Mouse (Mus musculus) olfactory bulb, adult 2 months (tissue): ENCODE measurements around the gene 4933411K16Rik.
"Not testable (repeated sequence)": the region's sequence is repeated elsewhere in the genome, so short reads cannot be mapped to it uniquely, and the experiment has no call there.

Experiments
- CTCF ChIP-seq: fragments of 200-500 bp; IDR thresholded peaks from 2 replicates; pipeline ENCODE4 v1.5.1; 2012; ENCODE audit warnings: low read depth, mild to moderate bottlenecking, low read length, moderate library complexity; ENCODE audit not compliant: insufficient read depth
- POLR2A ChIP-seq: fragments of 200-500 bp; IDR thresholded peaks from 2 replicates; pipeline ENCODE4 v1.6.1; 2012; ENCODE audit warnings: mild to moderate bottlenecking, low read depth, low read length, moderate library complexity; ENCODE audit not compliant: insufficient read depth

DNA sequence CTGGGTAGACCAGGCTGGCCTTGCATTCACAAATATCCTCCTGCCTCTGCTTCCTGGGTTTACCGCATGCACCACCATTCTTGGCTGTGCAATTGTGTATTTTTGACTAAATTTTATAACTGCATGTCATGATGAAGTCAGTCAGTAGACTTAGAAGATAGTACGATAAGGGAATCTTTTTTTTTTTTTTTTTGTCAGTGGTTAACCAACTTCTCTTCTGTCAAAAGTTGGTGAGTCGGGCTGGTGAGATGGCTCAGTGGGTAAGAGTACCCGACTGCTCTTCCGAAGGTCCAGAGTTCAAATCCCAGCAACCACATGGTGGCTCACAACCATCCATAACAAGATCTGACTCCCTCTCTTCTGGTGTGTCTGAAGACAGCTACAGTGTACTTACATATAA lies 29.6 kb downstream of the 4933411K16Rik start:
- not testable (repeated sequence) for TF ChIP-seq CTCF, POLR2A
